Mouse (Mus musculus) embryonic fibroblast, embryonic 13.5 days (primary cell): Measurements from ENCODE around the gene Gm30191.

Experiments
- CTCF ChIP-seq: IDR thresholded peaks from 2 replicates; pipeline ENCODE4 v1.5.1; 2011; ENCODE audit warnings: mild to moderate bottlenecking, control low read depth, low read length, moderate library complexity, borderline replicate concordance; ENCODE audit not compliant: insufficient read depth
- POLR2A ChIP-seq: IDR thresholded peaks from 2 replicates; pipeline ENCODE4 v1.6.1; 2011; ENCODE audit warnings: low read depth, mild to moderate bottlenecking, control low read depth, low read length, moderate library complexity

- TF ChIP-seq POLR2A (no peak), CTCF (no peak)
These were observed 47.0 kb downstream of the Gm30191 start for GRCm38 (mm10) chr4:134293692-134294163.
